Mouse (Mus musculus) T-helper 1 cell (primary cell): ENCODE results near the gene Stk38.
"Not testable (repeated sequence)": the region's sequence is repeated elsewhere in the genome, so short reads cannot be mapped to it uniquely, and the experiment has no call there.

Source experiments
- in situ Hi-C: fragments of 300-600 bp; cut with MboI, MseI; formaldehyde crosslinking; loops from one replicate; pipeline ENCODE4 v1.15.1; 2025; ENCODE audit warnings: high pct_unique_total_duplicates

Gene Stk38

GRCm38 (mm10) chr17:29009181-29009580, 1.4 kb upstream of the Stk38 start:
- in situ Hi-C loops = no loop called here

GRCm38 (mm10) chr17:29008326-29008650, 493 bp upstream of the Stk38 start:
- in situ Hi-C loops = no loop called here

- in situ Hi-C loops = no loop called here
Measured at GRCm38 (mm10) chr17:29007243-29007640, 553 bp downstream of the Stk38 start.

GRCm38 (mm10) chr17:29006812-29007211, 983 bp downstream of the Stk38 start:
- in situ Hi-C loops = no loop called here

GRCm38 (mm10) chr17:29005002-29005401, 2.8 kb downstream of the Stk38 start:
- in situ Hi-C loops = no loop called here

GRCm38 (mm10) chr17:29003740-29004139, 4.1 kb downstream of the Stk38 start:
- in situ Hi-C loops = no loop called here

- in situ Hi-C loops = no loop called here
Measured at GRCm38 (mm10) chr17:29000465-29000864, 7.3 kb downstream of the Stk38 start.

GRCm38 (mm10) chr17:28994615-28995014, 13.2 kb downstream of the Stk38 start:
- in situ Hi-C loops = no loop called here

GRCm38 (mm10) chr17:28993004-28993403, 14.8 kb downstream of the Stk38 start:
- in situ Hi-C loops = not testable (repeated sequence)

- in situ Hi-C loops = no loop called here
Measured at GRCm38 (mm10) chr17:28992105-28992504, 15.7 kb downstream of the Stk38 start.

- in situ Hi-C loops = no loop called here
Measured at GRCm38 (mm10) chr17:28991286-28991685, 16.5 kb downstream of the Stk38 start.

GRCm38 (mm10) chr17:28990060-28990459, 17.7 kb downstream of the Stk38 start:
- in situ Hi-C loops = no loop called here

- in situ Hi-C loops = no loop called here
Measured at GRCm38 (mm10) chr17:28988996-28989395, 18.8 kb downstream of the Stk38 start.

GRCm38 (mm10) chr17:28988291-28988690, 19.5 kb downstream of the Stk38 start:
- in situ Hi-C loops = no loop called here

GRCm38 (mm10) chr17:28987713-28988112, 20.1 kb downstream of the Stk38 start:
- in situ Hi-C loops = no loop called here

- in situ Hi-C loops = no loop called here
Measured at GRCm38 (mm10) chr17:28986833-28987232, 21.0 kb downstream of the Stk38 start.

- in situ Hi-C loops = no loop called here
Measured at GRCm38 (mm10) chr17:28984724-28985420, 22.9 kb downstream of the Stk38 start.

GRCm38 (mm10) chr17:28982591-28982990, 25.2 kb downstream of the Stk38 start:
- in situ Hi-C loops = no loop called here

- in situ Hi-C loops = no loop called here
Measured at GRCm38 (mm10) chr17:28981081-28981480, 26.7 kb downstream of the Stk38 start.

- in situ Hi-C loops = loop anchor here (10.0 kb wide), 1 partner anchor 346 kb away; no protein-coding TSS in a partner anchor
Measured at GRCm38 (mm10) chr17:28979091-28979490, 28.7 kb downstream of the Stk38 start.

- in situ Hi-C loops = loop anchor here (10.0 kb wide), 1 partner anchor 355 kb away; no protein-coding TSS in a partner anchor
Measured at GRCm38 (mm10) chr17:28970122-28970521, 37.7 kb downstream of the Stk38 start.

GRCm38 (mm10) chr17:28967021-28967610, 40.7 kb downstream of the Stk38 start:
- in situ Hi-C loops = no loop called here

GRCm38 (mm10) chr17:28961596-28961995, 46.2 kb downstream of the Stk38 start:
- in situ Hi-C loops = no loop called here
